Mouse (Mus musculus) mature B cell (primary cell): ENCODE results near the gene Isg15.

Experiments
- in situ Hi-C: fragments of 300-500 bp; cut with MboI; formaldehyde crosslinking; loops from 2 replicates; pipeline ENCODE4 v1.14.3; 2019

Isg15 gene

GRCm38 (mm10) chr4:156200623-156201475 is at the start of gene Isg15:
TSS of gene Isg15 (minus strand) at chr4:156200818.
- in situ Hi-C loops = no loop called here

GRCm38 (mm10) chr4:156249567-156249966 is 48.9 kb upstream of the Isg15 start:
- in situ Hi-C loops = no loop called here

DNA sequence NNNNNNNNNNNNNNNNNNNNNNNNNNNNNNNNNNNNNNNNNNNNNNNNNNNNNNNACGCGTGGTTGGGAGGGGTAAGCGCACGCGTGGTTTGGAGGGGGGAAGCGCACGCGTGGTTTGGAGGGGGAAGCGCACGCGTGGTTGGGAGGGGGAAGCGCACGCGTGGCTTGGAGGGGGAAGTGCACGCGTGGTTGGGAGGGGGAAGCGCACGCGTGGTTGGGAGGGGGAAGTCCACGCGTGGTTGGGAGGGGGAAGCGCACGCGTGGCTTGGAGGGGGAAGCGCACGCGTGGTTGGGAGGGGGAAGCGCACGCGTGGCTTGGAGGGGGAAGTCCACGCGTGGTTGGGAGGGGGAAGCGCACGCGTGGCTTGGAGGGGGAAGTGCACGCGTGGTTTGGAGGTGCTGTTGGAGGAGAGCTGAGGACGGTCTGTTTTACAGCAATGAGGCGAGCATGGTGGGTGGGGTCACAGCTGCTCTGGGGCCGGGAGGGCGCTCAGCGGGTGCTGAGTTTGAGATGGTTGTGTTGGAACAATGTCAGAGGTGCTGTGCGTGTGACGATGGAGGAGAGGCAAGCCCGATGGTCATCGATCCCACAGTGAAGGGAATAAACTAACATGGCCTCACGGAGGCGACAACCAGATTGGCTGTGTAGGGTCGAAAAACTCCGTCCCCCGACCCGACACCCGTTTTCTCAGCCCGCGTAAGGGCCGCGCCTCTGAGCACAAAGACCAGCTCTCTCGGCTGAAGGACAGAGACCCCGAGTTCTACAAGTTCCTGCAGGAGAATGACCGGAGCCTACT is 36.2 kb upstream of the Isg15 start:
- in situ Hi-C loops = no loop called here

GRCm38 (mm10) chr4:156235808-156236533 is 35.4 kb upstream of the Isg15 start, which contains the start of gene Noc2l:
TSS of gene Noc2l (plus strand) at chr4:156236010.
- in situ Hi-C loops = no loop called here

- in situ Hi-C loops = no loop called here
Measured at GRCm38 (mm10) chr4:156235360-156235770, 34.7 kb upstream of the Isg15 start.

- in situ Hi-C loops = no loop called here
Measured at GRCm38 (mm10) chr4:156234701-156235213, 34.1 kb upstream of the Isg15 start, which contains the start of gene Plekhn1. TSS of gene Plekhn1 (minus strand) at chr4:156234857.

- in situ Hi-C loops = no loop called here
Measured at GRCm38 (mm10) chr4:156234021-156234501, 33.4 kb upstream of the Isg15 start.

- in situ Hi-C loops = no loop called here
Measured at GRCm38 (mm10) chr4:156228393-156229024, 27.9 kb upstream of the Isg15 start.

GRCm38 (mm10) chr4:156227752-156228392 is 27.3 kb upstream of the Isg15 start:
- in situ Hi-C loops = no loop called here

- in situ Hi-C loops = no loop called here
Measured at GRCm38 (mm10) chr4:156224276-156224675, 23.7 kb upstream of the Isg15 start.

GRCm38 (mm10) chr4:156219936-156220335 is 19.3 kb upstream of the Isg15 start:
- in situ Hi-C loops = no loop called here

GRCm38 (mm10) chr4:156217838-156218237 is 17.2 kb upstream of the Isg15 start:
- in situ Hi-C loops = no loop called here

GRCm38 (mm10) chr4:156217022-156217669 is 16.5 kb upstream of the Isg15 start:
- in situ Hi-C loops = no loop called here

DNA sequence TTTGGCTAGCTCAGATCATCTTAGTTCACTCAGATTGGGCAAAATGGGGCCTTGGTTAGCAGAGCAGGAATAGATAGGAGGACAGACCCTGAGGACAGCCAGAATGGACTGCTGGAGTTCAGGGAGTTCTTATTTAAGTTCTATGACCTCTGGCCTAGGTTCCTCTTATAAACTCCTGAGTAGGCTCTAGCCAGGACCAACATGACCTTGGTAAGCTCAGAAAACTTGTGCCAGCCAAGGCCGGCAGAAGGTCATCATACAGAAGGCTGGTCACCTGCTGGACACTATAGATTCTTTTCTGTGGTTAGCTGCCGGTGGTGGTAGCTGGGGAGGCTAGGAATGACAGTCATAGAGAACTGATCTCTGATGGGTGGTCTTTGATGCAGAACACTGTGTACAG is 15.6 kb upstream of the Isg15 start:
- in situ Hi-C loops = no loop called here

DNA sequence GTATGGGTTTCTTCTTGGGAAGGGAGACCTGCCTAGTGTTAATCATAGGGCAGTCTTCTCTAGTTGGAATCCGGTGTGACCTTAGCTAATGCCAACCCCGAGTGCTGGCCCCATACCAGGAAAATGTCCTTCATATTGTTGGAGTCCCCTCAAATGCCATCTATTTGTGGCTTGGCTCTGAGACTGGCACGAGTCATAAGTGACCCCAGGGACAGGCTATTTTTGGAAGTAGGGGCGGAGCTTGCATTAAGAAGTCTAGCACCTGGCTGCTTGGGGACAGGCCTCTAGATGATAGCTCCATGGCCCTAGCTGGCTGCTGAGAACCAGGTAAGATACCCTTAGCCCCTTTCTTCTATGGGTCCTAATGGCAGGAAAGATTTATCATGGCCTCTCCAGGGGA is 15.0 kb upstream of the Isg15 start, which contains the start of gene Perm1:
Gene Perm1, plus strand, starts transcription at position 220 of the 400 bp plus-strand sequence.
- in situ Hi-C loops = no loop called here

GRCm38 (mm10) chr4:156213134-156213533 is 12.5 kb upstream of the Isg15 start:
- in situ Hi-C loops = no loop called here

DNA sequence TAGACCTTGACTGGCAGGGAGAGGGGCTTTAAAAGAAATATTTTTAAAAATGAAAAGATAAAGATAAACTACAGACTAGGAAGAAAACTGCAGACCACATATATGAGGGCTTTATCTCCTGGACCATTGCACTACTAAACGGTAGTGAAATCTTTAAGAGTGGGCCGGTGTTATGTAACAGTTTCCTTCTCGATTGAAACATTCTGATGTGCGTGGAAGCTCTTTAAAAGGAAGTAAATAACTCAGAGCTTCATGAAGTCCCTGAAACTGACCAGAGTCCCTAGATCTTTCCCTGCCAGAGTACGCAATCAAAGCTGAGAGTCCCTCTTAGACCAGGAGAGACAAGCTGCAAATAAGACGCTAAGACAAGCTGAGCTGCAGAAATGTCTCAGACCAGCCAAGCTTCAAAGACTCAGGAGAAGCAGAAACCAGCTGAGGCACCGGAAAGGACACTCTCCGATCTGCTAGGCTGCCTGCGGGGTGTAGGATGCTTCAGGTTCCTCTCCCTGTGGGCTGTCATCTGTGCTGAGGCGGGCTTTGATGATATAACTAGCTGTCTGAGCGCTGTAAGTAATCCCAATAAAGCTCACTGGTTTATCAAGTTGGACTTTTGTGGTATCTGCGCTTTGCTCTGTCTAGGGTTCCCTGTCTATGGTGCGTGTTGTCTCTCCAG is 9.5 kb upstream of the Isg15 start:
- in situ Hi-C loops = no loop called here

DNA sequence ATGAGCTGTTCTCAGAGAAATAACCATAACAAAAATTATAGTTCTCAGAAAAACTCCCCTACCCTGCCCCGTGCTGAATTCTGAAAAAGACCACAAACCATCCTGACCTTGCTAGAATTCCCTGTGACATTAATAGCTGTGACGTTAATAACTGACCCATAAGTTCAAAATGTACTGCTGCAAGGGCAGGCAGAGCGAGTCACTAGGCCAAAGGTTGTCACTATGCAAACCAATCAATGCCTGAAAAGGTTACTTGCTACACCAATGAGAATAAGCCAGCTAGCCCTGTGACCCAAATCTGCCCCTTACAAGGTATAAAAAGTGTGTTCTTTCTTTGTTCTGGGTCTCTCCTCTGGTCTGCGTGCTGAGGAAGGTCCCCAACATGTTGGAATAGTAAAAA is 8.3 kb upstream of the Isg15 start:
- in situ Hi-C loops = no loop called here

DNA sequence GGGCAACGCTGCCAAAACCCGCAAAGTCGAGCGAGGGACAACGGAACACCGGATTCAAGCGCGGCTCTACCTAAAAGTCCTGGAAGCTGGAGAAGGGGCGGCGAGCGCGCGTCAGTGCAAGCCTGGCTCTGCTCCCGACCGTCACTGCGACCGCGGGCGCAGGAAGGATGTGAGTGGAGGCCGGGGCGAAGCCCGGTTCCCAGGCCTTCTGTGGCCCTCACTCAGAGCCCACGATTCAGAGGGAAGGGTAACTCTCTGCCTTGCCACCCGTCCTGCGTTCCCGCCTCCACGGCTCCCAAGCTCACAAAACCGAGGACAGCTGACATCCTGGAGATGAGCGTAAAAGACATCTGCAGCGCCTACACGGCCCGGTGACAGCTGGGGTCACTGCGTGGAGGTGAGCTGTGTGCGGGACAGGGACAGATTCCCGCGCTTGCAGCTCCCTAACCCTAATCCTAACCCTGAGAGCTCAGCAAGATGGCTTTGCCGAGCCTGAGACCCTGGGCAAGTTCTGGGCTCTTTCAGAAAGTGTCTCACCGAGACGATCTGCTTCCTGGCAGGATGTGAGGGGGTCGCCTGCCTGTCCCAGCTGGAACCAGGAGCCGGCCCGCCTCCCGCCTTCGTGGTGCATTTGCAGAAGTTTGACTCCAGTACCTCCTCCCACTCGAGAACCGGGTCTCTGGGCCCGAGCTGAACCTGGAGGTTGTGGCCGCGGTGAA is 3.0 kb upstream of the Isg15 start:
- in situ Hi-C loops = no loop called here
